Mouse (Mus musculus) heart, embryonic 15.5 days (tissue): ENCODE results near the gene Jhy. TPM values are rescaled to one million over a fixed set of nuclear protein-coding genes. Genes with fewer than 3 reads are reported as not detected.
A peak's percentile ranks its signal among the peaks of the same experiment; 100 is the strongest.

Source experiments
- ATAC-seq: fragments of 200-750 bp; cut with Nextera tagmentation; replicated peaks from 2 replicates; pipeline ENCODE4 v1.8.0; 2017; ENCODE audit warnings: low read depth, moderate TSS enrichment; ENCODE audit not compliant: insufficient number of reproducible peaks, insufficient read depth, low FRiP score
- H3K27ac ChIP-seq: fragments of 300-500 bp; sonication (generic); 2 replicates; pipeline ENCODE4 v1.5.1; 2015; ENCODE audit warnings: mild to moderate bottlenecking, inconsistent platforms
- H3K27me3 ChIP-seq: fragments of 300-500 bp; sonication (generic); 2 replicates; pipeline ENCODE4 v1.6.1; 2015; ENCODE audit warnings: inconsistent platforms
- H3K36me3 ChIP-seq: fragments of 300-500 bp; sonication (generic); 2 replicates; pipeline ENCODE4 v1.6.1; 2015; ENCODE audit warnings: mild to moderate bottlenecking, inconsistent platforms
- H3K4me1 ChIP-seq: fragments of 300-500 bp; sonication (generic); replicated peaks from 2 replicates; pipeline ENCODE4 v1.6.1; 2015; ENCODE audit warnings: inconsistent platforms
- H3K4me2 ChIP-seq: fragments of 300-500 bp; sonication (generic); 2 replicates; pipeline ENCODE4 v1.6.1; 2015; ENCODE audit warnings: inconsistent platforms, mild to moderate bottlenecking, moderate library complexity
- H3K4me3 ChIP-seq: fragments of 300-500 bp; sonication (generic); 2 replicates; pipeline ENCODE4 v1.5.1; 2015; ENCODE audit warnings: mild to moderate bottlenecking, inconsistent platforms
- H3K9ac ChIP-seq: fragments of 300-500 bp; sonication (generic); 2 replicates; pipeline ENCODE4 v1.6.1; 2015; ENCODE audit warnings: mild to moderate bottlenecking, inconsistent platforms
- H3K9me3 ChIP-seq: fragments of 300-500 bp; sonication (generic); replicated peaks from 2 replicates; pipeline ENCODE4 v1.6.1; 2016; ENCODE audit warnings: inconsistent platforms
- WGBS: fragments of 180-500 bp; shearing (Covaris S2); methylation state at CpG from one replicate; pipeline ENCODE4 v1.1.7; 2015; ENCODE audit warnings: mixed read lengths; 5-methylcytosine and 5-hydroxymethylcytosine counted together
- polyA plus RNA-seq: library from polyadenylated mRNA; unstranded; fragments of >200 nt; fragmentation: Nextera tagmentation; extraction: Ambion mirVana; gene quantifications from 2 replicates; pipeline ENCODE4 v1.2.1, GENCODE M21; 2015

Jhy gene
- polyA plus RNA-seq, result not detected in 2 replicates

- H3K9me3 ChIP-seq, result no peaks in the 10 kb centered on the region
- H3K4me2 ChIP-seq, result peak within 1 kb of the TSS; percentile 74
- no peak within 1 kb of the TSS for H3K9ac ChIP-seq
- WGBS, result 2% methylated on average over 31 of the region's 51 CpGs
- H3K4me1 ChIP-seq, result peaks cover 7% of the 10 kb centered on the region
- H3K27me3 ChIP-seq, result peaks cover 47% of the 10 kb centered on the region
- peak within 1 kb of the TSS; percentile 42 for H3K4me3 ChIP-seq
- no peaks in the 10 kb centered on the region for H3K36me3 ChIP-seq
- no peak for ATAC-seq
- H3K27ac ChIP-seq, result no peak within 1 kb of the TSS
These were observed at the start of gene Jhy for GRCm38 (mm10) chr9:40963586-40964417. Jhy (minus strand) TSS chr9:40964118.

GRCm38 (mm10) chr9:41012456-41012855 lies 48.5 kb upstream of the Jhy start:
- no peak overlapping the region for H3K4me2 ChIP-seq
- H3K36me3 ChIP-seq, result no peaks in the 10 kb centered on the region
- WGBS, result 90% methylated on average over 5 of the region's 5 CpGs
- no peaks in the 10 kb centered on the region for H3K9me3 ChIP-seq
- no peaks in the 10 kb centered on the region for H3K4me1 ChIP-seq
- H3K27me3 ChIP-seq, result no peaks in the 10 kb centered on the region
- no peak overlapping the region for H3K4me3 ChIP-seq
- no peak overlapping the region for H3K27ac ChIP-seq
- ATAC-seq, result no peak
- H3K9ac ChIP-seq, result no peak overlapping the region

GRCm38 (mm10) chr9:41011512-41012436 lies 47.9 kb upstream of the Jhy start:
- Histone ChIP-seq H3K9ac (no peak overlapping the region), H3K4me3 (no peak overlapping the region), H3K36me3 (no peaks in the 10 kb centered on the region), H3K27ac (no peak overlapping the region), H3K4me1 (no peaks in the 10 kb centered on the region), H3K9me3 (no peaks in the 10 kb centered on the region), H3K4me2 (no peak overlapping the region), H3K27me3 (no peaks in the 10 kb centered on the region)
- no peak for ATAC-seq
- 84% methylated on average over 13 of the region's 13 CpGs for WGBS

- Histone ChIP-seq H3K4me2 (no peak overlapping the region), H3K27me3 (no peaks in the 10 kb centered on the region), H3K27ac (no peak overlapping the region), H3K9ac (no peak overlapping the region), H3K4me3 (no peak overlapping the region), H3K9me3 (no peaks in the 10 kb centered on the region), H3K36me3 (no peaks in the 10 kb centered on the region), H3K4me1 (no peaks in the 10 kb centered on the region)
- 58% methylated on average over 1 of the region's 1 CpGs for WGBS
- no peak for ATAC-seq
These were observed 43.9 kb upstream of the Jhy start for GRCm38 (mm10) chr9:41007785-41008184.

- WGBS, result 27% methylated on average over 4 of the region's 4 CpGs
- Histone ChIP-seq H3K36me3 (no peaks in the 10 kb centered on the region), H3K27me3 (no peaks in the 10 kb centered on the region), H3K27ac (no peak within 1 kb of the TSS), H3K9me3 (no peaks in the 10 kb centered on the region), H3K4me1 (no peaks in the 10 kb centered on the region), H3K4me2 (no peak within 1 kb of the TSS), H3K4me3 (no peak within 1 kb of the TSS), H3K9ac (no peak within 1 kb of the TSS)
- no peak for ATAC-seq
These were observed 40.5 kb upstream of the Jhy start, which contains the start of gene Crtam for GRCm38 (mm10) chr9:41004415-41004814. Crtam (minus strand) TSS chr9:41004628.

- no peaks in the 10 kb centered on the region for H3K36me3 ChIP-seq
- no peak overlapping the region for H3K27ac ChIP-seq
- no peak overlapping the region for H3K9ac ChIP-seq
- H3K4me1 ChIP-seq, result no peaks in the 10 kb centered on the region
- no peaks in the 10 kb centered on the region for H3K27me3 ChIP-seq
- no peak overlapping the region for H3K4me2 ChIP-seq
- no peak overlapping the region for H3K4me3 ChIP-seq
- WGBS, result 74% methylated on average over 7 of the region's 7 CpGs
- no peaks in the 10 kb centered on the region for H3K9me3 ChIP-seq
- ATAC-seq, result no peak
These were observed 33.3 kb upstream of the Jhy start for GRCm38 (mm10) chr9:40997116-40997779.

- no peaks in the 10 kb centered on the region for H3K36me3 ChIP-seq
- H3K9ac ChIP-seq, result no peak overlapping the region
- H3K27ac ChIP-seq, result no peak overlapping the region
- no peak overlapping the region for H3K4me3 ChIP-seq
- H3K9me3 ChIP-seq, result no peaks in the 10 kb centered on the region
- no peaks in the 10 kb centered on the region for H3K4me1 ChIP-seq
- H3K27me3 ChIP-seq, result no peaks in the 10 kb centered on the region
- WGBS, result 66% methylated on average over 5 of the region's 5 CpGs
- no peak for ATAC-seq
- H3K4me2 ChIP-seq, result no peak overlapping the region
These were observed 30.2 kb upstream of the Jhy start for GRCm38 (mm10) chr9:40994075-40994474.

GRCm38 (mm10) chr9:40991511-40991910 lies 27.6 kb upstream of the Jhy start:
- no peaks in the 10 kb centered on the region for H3K9me3 ChIP-seq
- no peaks in the 10 kb centered on the region for H3K27me3 ChIP-seq
- no peaks in the 10 kb centered on the region for H3K36me3 ChIP-seq
- no peak overlapping the region for H3K4me3 ChIP-seq
- 80% methylated on average over 6 of the region's 6 CpGs for WGBS
- ATAC-seq, result no peak
- no peaks in the 10 kb centered on the region for H3K4me1 ChIP-seq
- H3K4me2 ChIP-seq, result no peak overlapping the region
- H3K27ac ChIP-seq, result no peak overlapping the region
- no peak overlapping the region for H3K9ac ChIP-seq

GRCm38 (mm10) chr9:40989940-40990588 lies 26.1 kb upstream of the Jhy start:
- Histone ChIP-seq H3K4me3 (no peak overlapping the region), H3K4me2 (no peak overlapping the region), H3K4me1 (no peaks in the 10 kb centered on the region), H3K9me3 (no peaks in the 10 kb centered on the region), H3K9ac (no peak overlapping the region), H3K27me3 (no peaks in the 10 kb centered on the region), H3K27ac (no peak overlapping the region), H3K36me3 (no peaks in the 10 kb centered on the region)
- WGBS, result 34% methylated on average over 4 of the region's 4 CpGs
- no peak for ATAC-seq

- H3K9ac ChIP-seq, result no peak overlapping the region
- H3K9me3 ChIP-seq, result no peaks in the 10 kb centered on the region
- no peak overlapping the region for H3K4me3 ChIP-seq
- H3K4me1 ChIP-seq, result no peaks in the 10 kb centered on the region
- H3K27me3 ChIP-seq, result no peaks in the 10 kb centered on the region
- H3K36me3 ChIP-seq, result no peaks in the 10 kb centered on the region
- no peak for ATAC-seq
- H3K4me2 ChIP-seq, result no peak overlapping the region
- H3K27ac ChIP-seq, result no peak overlapping the region
- 64% methylated on average over 3 of the region's 3 CpGs for WGBS
These were observed 20.4 kb upstream of the Jhy start for GRCm38 (mm10) chr9:40984313-40984712.

GRCm38 (mm10) chr9:40983758-40984157 lies 19.8 kb upstream of the Jhy start:
- ATAC-seq, result no peak
- Histone ChIP-seq H3K27me3 (no peaks in the 10 kb centered on the region), H3K9me3 (no peaks in the 10 kb centered on the region), H3K36me3 (no peaks in the 10 kb centered on the region), H3K4me1 (no peaks in the 10 kb centered on the region), H3K4me2 (no peak overlapping the region), H3K4me3 (no peak overlapping the region), H3K27ac (no peak overlapping the region), H3K9ac (no peak overlapping the region)
- 73% methylated on average over 3 of the region's 3 CpGs for WGBS
